8 mouse cellular contexts compared by ENCODE assay signal in the genomic region with DNA sequence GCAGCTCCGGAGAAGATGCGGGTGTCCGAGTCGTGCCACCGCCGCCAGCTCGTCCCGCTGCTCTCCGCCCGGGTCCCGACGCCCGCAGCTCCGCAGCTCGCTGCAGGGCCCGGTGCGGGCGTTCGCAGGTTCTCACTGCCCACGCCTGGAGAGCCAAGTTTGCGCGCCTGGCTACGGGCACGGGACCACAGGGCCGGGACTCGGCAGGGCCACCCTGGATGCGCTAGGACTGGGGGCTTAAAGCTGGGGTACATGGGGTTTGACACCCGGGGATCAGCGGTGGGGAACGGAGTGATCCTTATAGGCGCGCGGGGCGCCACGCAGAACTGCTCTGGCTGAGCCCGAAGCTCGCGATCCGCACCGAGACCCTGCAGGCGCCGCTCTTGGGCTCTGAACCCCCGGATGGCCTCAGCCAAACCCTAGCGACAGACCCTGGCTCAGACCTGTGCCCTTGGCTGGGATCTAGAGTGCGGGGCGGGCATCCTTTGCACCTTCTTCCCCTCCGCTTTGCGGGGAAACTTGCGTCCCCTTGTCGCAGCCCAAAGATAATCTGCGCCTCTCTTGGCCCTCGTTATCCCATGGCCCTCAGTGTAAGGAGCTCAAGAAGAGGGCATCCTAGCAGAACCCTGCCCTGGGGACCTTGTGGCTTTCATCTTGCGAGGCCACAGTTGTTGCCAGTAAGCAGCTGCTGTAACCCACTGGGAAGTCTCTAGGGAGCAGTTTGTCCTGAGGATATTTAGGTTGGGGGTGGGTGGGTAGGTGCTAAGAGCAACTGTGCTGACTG. TPM values are rescaled to one million over a fixed set of nuclear protein-coding genes. Genes with fewer than 3 reads are reported as not detected.
DNase-seq lines count a peak whose midpoint lies in the region; ATAC-seq and TF ChIP-seq lines count a peak whose summit lies in the region.

No protein-coding gene starts in this region.

- peak overlapping the region; percentile 47 for H3K4me3 ChIP-seq in kidney, postnatal 0 days (replicated peaks; ENCODE audit: low read depth, low read length)
- H3K4me3 ChIP-seq in forebrain, embryonic 16.5 days (replicated peaks; ENCODE audit: low read length), result peak overlapping the region; percentile 67
- H3K4me3 ChIP-seq in limb, embryonic 11.5 days (ENCODE audit: low read depth, low read length), result peak overlapping the region; percentile 49
- peak overlapping the region; percentile 61 for H3K4me3 ChIP-seq in neural tube, embryonic 14.5 days (ENCODE audit: low read depth, low read length)

- H3K27me3 ChIP-seq in kidney, postnatal 0 days (ENCODE audit: insufficient read depth, low read length), result peaks cover 30% of the 10 kb centered on the region
- peaks cover 31% of the 10 kb centered on the region for H3K27me3 ChIP-seq in forebrain, embryonic 16.5 days (replicated peaks; ENCODE audit: control insufficient read depth, insufficient read depth, low read length)
- peaks cover 43% of the 10 kb centered on the region for H3K27me3 ChIP-seq in limb, embryonic 11.5 days (ENCODE audit: control insufficient read depth, insufficient read depth, low read length)
- peaks cover 19% of the 10 kb centered on the region for H3K27me3 ChIP-seq in neural tube, embryonic 14.5 days (ENCODE audit: control insufficient read depth, insufficient read depth, low read length)

- peak; percentile 42; the same call in 1 of the 2 replicates for ATAC-seq in kidney, postnatal 0 days (replicated peaks; ENCODE audit: low FRiP score, low read depth)
- ATAC-seq in forebrain, embryonic 16.5 days, result 0 out of 2 replicates have a peak, but pooled peaks have one; percentile 43
- ATAC-seq in limb, embryonic 11.5 days (ENCODE audit: insufficient number of reproducible peaks, low FRiP score, low TSS enrichment, low read depth), result no peak
- ATAC-seq in neural tube, embryonic 14.5 days (ENCODE audit: low read depth), result peak; percentile 60; the same call in 1 of the 2 replicates

- H3K36me3 ChIP-seq in kidney, postnatal 0 days (ENCODE audit: insufficient read depth, low read length), result no peaks in the 10 kb centered on the region
- no peaks in the 10 kb centered on the region for H3K36me3 ChIP-seq in forebrain, embryonic 16.5 days (ENCODE audit: control insufficient read depth, insufficient read depth)
- H3K36me3 ChIP-seq in limb, embryonic 11.5 days (ENCODE audit: control insufficient read depth, insufficient read depth, low read length), result no peaks in the 10 kb centered on the region
- H3K36me3 ChIP-seq in neural tube, embryonic 14.5 days (ENCODE audit: control insufficient read depth, insufficient read depth, low read length), result no peaks in the 10 kb centered on the region

- no peak overlapping the region for H3K27ac ChIP-seq in kidney, postnatal 0 days
- no peak overlapping the region for H3K27ac ChIP-seq in forebrain, embryonic 16.5 days (ENCODE audit: low read length)
- no peak overlapping the region for H3K27ac ChIP-seq in limb, embryonic 11.5 days (replicated peaks; ENCODE audit: low read depth, low read length)
- H3K27ac ChIP-seq in neural tube, embryonic 14.5 days (ENCODE audit: low read depth, low read length), result no peak overlapping the region

- peak overlapping the region; percentile 92 for H3K4me2 ChIP-seq in kidney, postnatal 0 days (ENCODE audit: low read length)
- peak overlapping the region; percentile 100 for H3K4me2 ChIP-seq in forebrain, embryonic 16.5 days (ENCODE audit: low read length)
- H3K4me2 ChIP-seq in limb, embryonic 11.5 days (ENCODE audit: low read depth, severe bottlenecking), result peak overlapping the region; percentile 95
- H3K4me2 ChIP-seq in neural tube, embryonic 14.5 days (ENCODE audit: low read depth, low read length), result peak overlapping the region; percentile 98

- H3K9ac ChIP-seq in kidney, postnatal 0 days (ENCODE audit: low read depth, low read length), result peak overlapping the region; percentile 47
- H3K9ac ChIP-seq in forebrain, embryonic 16.5 days (replicated peaks; ENCODE audit: low read depth, low read length), result peak overlapping the region; percentile 69
- H3K9ac ChIP-seq in limb, embryonic 11.5 days (ENCODE audit: low read length), result 0 out of 2 replicates have a peak overlapping the region, but pooled peaks have one; percentile 37
- H3K9ac ChIP-seq in neural tube, embryonic 14.5 days (replicated peaks; ENCODE audit: low read depth, low read length), result peak overlapping the region; percentile 70

- WGBS in kidney, postnatal 0 days, result under 1% methylated on average over 53 of the region's 53 CpGs
- 0% methylated on average over 52 of the region's 53 CpGs for WGBS in forebrain, embryonic 16.5 days
- under 1% methylated on average over 53 of the region's 53 CpGs for WGBS in limb, embryonic 11.5 days
- WGBS in neural tube, embryonic 14.5 days, result 1% methylated on average over 53 of the region's 53 CpGs

- no peak for TF ChIP-seq CTCF in kidney, postnatal 0 days (IDR thresholded peaks at IDR 0.05; ENCODE audit: low read depth)

- peaks cover 13% of the 10 kb centered on the region for H3K4me1 ChIP-seq in kidney, postnatal 0 days (replicated peaks; ENCODE audit: insufficient read depth, low read length)
- peaks cover 19% of the 10 kb centered on the region for H3K4me1 ChIP-seq in forebrain, embryonic 16.5 days (replicated peaks; ENCODE audit: control insufficient read depth, insufficient read depth, low read length)
- H3K4me1 ChIP-seq in limb, embryonic 11.5 days (ENCODE audit: control insufficient read depth, insufficient read depth, low read length), result peaks cover 12% of the 10 kb centered on the region; the same call in 1 of the 2 replicates
- peaks cover 7% of the 10 kb centered on the region; the same call in 1 of the 2 replicates for H3K4me1 ChIP-seq in neural tube, embryonic 14.5 days (ENCODE audit: control insufficient read depth, insufficient read depth, low read length)

- no peaks in the 10 kb centered on the region for H3K9me3 ChIP-seq in kidney, postnatal 0 days (replicated peaks; ENCODE audit: low read length)
- no peaks in the 10 kb centered on the region for H3K9me3 ChIP-seq in forebrain, embryonic 16.5 days (ENCODE audit: control insufficient read depth, low read length)
- H3K9me3 ChIP-seq in limb, embryonic 11.5 days (ENCODE audit: control insufficient read depth, low read length), result no peaks in the 10 kb centered on the region
- H3K9me3 ChIP-seq in neural tube, embryonic 14.5 days (ENCODE audit: control insufficient read depth, low read length), result no peaks in the 10 kb centered on the region

- no peak for DNase-seq in kidney, postnatal 0 days (ENCODE audit: low spot score)
- no peak for DNase-seq in kidney, adult 8-10 months
- peak; percentile 11 for DNase-seq in cerebellum, adult 8-10 months
- peak; percentile 59 for DNase-seq in limb, embryonic 11.5 days (ENCODE audit: low spot score)
- no peak for DNase-seq in B cell, adult 2 months
- no peak for DNase-seq in gastrocnemius, adult 18-20 months (ENCODE audit: low spot score)

RNA-seq across cellular contexts. Expression of a gene that starts 0.7 kb away (rescaled TPM):
- polyA plus RNA-seq in kidney, postnatal 0 days (2015; fragmentation: Nextera tagmentation; extraction: Ambion mirVana), result 0.46 and 0.47 TPM in 2 replicates
- polyA plus RNA-seq in forebrain, embryonic 16.5 days (2015; fragmentation: Nextera tagmentation; extraction: Ambion mirVana), result 5.0 and 6.4 TPM in 2 replicates
- 0.10 and 0.49 TPM in 2 replicates for polyA plus RNA-seq in limb, embryonic 11.5 days (2014; fragmentation: Nextera tagmentation; extraction: Ambion mirVana)
- polyA plus RNA-seq in neural tube, embryonic 14.5 days (2014; fragmentation: Nextera tagmentation; extraction: Ambion mirVana), result 12.3 and 14.3 TPM in 2 replicates
- not detected for total RNA-seq in gastrocnemius, adult 18-20 months (2021)

Comparison
In these comparisons a context has a peak if more than half of its experiments do, and no peak if none do; other contexts are left out.
1. DNase-seq: peak in cerebellum, adult 8-10 months (single experiment) and limb, embryonic 11.5 days (single experiment); none in kidney, postnatal 0 days (single experiment), kidney, adult 8-10 months (0 of 2), B cell, adult 2 months (0 of 2) and gastrocnemius, adult 18-20 months (single experiment).
2. Peak in every context shown above with its lines, with median percentiles within 50 percentile points of each other: H3K4me2 ChIP-seq, H3K4me3 ChIP-seq and H3K9ac ChIP-seq.